Mouse (Mus musculus) NIH3T3 (cell line): Measurements from ENCODE around the gene Fam117b.

Experiments used
- DNase-seq: peaks from one replicate; pipeline ENCODE4 v3.0.0-alpha.2; 2012; ENCODE audit warnings: low read depth

Gene Fam117b

GRCm38 (mm10) chr1:59913869-59914225 is 1.0 kb downstream of the Fam117b start:
- DNase-seq = peak; percentile 61

DNA sequence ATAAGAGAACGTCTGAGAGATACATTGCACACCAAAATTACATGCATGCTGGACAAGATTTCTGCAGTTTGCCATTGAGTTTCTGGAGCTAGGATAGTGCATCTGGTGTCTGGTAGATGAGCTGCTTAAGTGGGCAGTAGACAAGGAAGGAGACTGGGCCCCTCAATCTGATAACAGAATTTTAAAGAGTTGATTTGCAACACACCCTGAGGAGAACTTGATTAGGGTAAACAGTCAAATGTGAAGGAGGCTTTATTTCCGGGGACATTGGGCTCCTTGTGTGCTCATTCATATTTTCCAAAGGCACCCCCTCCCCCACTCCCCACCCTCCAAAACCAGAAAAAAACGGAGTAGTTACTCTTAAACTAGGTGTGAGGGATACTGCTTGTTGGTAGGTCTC is 2.0 kb downstream of the Fam117b start:
- no peak for DNase-seq

DNA sequence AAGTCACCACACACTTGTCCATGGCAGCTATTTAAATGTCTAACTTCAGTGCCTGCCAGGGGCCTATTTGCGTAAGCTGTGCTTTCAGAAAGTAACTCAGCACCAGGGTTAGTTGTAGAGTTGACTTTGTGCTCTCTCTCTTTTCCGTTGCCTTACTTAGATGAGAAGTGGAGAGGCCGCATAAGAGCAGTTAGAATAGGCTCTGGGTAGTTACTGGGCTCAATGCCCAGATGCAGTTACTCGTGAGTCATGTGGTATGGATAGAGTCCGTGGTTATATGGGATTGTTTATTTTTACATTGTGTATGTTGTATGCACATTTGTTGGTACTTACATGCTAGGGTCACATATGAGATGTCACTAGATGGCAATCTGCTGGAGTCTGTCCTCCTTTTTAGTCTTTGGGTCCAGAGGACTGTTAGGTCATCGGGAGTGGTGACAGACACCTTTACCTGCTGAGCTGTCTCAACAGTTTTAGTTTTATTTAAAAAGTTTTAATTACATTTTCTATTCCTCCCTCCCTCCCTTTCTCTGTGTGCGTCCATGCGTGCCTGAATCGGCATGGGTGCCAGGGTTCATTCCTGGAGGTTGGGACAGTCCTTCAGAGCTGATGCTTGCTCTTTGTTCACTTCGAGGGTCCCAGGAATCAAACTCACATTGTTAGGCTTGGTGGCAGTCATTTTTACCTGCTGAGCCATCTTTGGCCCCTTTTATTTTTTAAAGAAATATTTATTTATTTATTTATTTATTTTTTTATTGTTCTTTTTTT is 3.2 kb downstream of the Fam117b start:
- DNase-seq = peak; percentile 92

GRCm38 (mm10) chr1:59917401-59917800 is 4.6 kb downstream of the Fam117b start:
- no peak for DNase-seq

GRCm38 (mm10) chr1:59918075-59918474 is 5.3 kb downstream of the Fam117b start:
- no peak for DNase-seq

DNA sequence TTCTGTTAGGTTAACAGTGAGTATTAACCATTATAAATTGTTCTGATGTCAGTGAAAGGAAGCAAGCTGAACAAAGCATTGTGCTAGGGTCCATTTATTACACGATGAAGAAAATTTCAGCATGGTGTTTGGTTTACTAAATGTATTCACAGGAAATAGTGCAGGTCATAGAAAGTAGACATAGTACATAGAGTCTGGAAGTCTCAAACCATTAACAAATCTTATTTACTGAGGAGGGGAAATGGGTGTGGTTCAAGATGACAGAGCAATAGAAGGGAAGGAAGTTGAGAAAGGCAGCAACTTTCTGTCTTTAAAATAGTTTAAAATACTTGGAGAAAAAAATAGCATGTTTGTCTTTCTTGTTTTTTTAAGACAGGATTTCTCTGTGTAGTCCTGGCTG is 10.4 kb downstream of the Fam117b start:
- DNase-seq = no peak

DNA sequence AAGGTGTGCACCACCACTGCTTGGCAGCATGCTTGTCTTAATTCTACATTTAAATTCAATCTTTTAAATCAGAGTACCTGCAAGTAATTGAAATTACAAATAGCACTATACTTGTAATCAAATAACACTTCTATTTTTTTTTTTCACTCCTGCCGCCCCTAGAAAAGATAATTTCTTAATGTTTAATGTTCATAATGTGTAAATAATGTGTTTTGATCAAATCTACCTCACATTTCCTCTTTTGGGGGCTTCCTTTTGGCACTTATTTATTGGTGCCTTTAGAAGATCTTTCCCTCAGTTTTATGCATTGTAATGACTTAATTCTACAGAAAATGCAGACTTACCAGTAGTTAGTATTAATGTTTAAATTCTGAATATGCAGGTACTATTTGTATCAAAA is 10.9 kb downstream of the Fam117b start:
- DNase-seq = no peak

DNA sequence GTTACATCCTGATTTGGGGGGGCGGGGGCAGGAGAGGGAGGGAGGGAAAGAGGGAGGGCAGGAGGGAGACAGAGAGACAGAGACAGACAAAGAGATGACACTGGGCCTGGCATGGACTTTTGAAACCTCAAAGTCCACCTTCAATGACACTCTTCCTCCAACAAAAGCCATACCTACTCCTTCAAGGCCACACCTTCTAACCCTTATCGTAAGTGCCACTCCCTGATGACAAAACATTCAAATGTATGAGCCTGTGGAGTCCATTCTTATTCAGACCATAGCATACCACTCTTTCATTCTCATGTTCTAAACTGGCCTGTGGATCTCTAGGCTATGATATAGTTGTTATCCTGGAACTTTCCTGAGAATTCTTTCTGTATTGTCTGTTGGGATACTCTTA is 11.6 kb downstream of the Fam117b start:
- DNase-seq = no peak

GRCm38 (mm10) chr1:59926021-59926672 is 13.3 kb downstream of the Fam117b start:
- DNase-seq = no peak

DNA sequence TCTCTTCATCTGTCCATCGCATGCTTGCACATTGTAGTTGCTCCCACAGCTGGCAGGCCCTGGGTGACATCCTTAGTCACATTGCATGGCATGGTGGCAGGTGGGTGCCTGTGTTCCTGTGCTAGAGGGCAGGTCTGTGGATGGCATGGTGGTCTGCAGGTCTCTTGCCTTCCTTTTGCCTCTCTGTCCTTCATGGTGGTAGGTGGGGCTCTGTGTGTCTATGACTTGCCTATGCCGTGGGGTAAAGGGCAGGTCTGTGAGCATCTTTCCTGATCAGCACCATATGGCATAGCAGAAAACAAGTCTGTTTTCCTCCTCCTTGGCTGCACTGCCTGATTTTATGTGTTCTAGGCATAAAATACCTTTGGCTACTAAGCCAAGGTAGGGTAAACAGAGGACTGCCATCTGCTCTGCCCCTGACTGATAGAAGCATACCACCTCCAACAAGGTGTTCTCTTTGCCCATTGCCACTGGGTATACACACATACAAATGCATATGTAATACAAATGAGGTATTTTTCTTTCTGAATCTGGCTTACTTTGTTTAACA is 14.4 kb downstream of the Fam117b start:
- no peak for DNase-seq

DNA sequence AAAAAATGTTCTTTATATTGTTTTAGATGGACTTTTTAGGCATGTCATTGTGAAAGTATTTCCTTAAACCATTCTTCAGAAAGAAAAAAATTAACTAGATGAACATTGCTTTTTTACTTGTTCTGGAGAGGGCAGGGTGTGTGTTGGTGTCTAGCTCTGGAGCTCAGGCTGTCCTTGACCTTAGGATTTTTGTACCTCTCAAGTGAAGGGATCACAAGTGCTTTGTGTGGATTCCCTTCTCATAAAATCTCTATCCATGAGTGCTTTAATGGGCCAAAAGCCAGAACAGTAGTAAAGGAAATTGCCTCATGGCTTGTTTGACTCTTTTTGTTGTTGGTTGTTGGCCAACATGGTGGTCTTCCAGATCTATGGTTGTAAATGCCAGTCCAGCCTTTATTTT is 18.1 kb downstream of the Fam117b start:
- DNase-seq = peak; percentile 15

GRCm38 (mm10) chr1:59932991-59933390 is 20.2 kb downstream of the Fam117b start:
- DNase-seq = no peak

DNA sequence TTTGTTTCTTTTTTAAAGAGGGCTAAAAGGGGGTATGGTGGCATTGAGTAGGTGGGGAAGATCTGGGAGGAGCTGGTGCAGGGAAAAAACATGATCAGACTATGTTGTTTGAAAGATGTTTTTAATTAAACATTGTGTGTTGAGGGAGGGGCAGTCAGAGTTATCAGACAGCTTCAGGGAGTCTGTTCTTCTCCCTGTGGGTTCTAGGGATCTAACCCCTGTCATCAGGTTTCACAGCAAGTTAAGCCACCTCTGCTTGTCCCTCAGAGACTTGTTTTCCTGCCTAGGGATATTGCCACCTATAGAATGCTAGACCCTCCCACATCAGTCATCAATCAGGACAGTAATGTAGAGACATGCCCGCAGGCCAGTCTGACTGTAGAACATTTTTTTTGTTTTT is 28.3 kb downstream of the Fam117b start:
- no peak for DNase-seq

- DNase-seq = no peak
These were observed 29.4 kb downstream of the Fam117b start for GRCm38 (mm10) chr1:59942057-59942790.

GRCm38 (mm10) chr1:59943825-59944224 is 31.0 kb downstream of the Fam117b start:
- DNase-seq = no peak

GRCm38 (mm10) chr1:59945969-59946368 is 33.2 kb downstream of the Fam117b start:
- no peak for DNase-seq

GRCm38 (mm10) chr1:59947509-59947908 is 34.7 kb downstream of the Fam117b start:
- no peak for DNase-seq

DNA sequence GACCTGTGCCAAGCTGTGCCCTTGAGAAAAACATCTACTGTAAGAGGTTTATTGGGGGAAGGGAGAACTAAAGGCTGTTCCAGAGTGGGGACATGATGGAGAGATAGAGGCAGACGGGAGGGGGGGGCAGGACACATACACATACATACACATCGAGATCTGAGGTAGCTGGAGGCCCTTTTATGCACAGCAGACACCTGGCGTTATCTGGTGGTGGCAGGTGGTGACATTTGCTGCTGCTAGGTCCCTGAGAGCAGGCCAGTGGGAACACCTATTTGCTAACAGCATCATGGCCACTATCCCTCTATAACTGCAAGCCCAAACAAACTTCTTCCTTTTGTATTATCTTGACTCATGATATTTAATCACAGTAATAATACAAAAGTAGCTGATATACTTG is 44.4 kb downstream of the Fam117b start:
- DNase-seq = no peak

- DNase-seq = no peak
These were observed 47.1 kb downstream of the Fam117b start for GRCm38 (mm10) chr1:59959941-59960340.

GRCm38 (mm10) chr1:59966171-59966785 is 53.5 kb downstream of the Fam117b start:
- DNase-seq = no peak

- DNase-seq = peak; percentile 43
These were observed 54.5 kb downstream of the Fam117b start for GRCm38 (mm10) chr1:59967291-59967690.

DNA sequence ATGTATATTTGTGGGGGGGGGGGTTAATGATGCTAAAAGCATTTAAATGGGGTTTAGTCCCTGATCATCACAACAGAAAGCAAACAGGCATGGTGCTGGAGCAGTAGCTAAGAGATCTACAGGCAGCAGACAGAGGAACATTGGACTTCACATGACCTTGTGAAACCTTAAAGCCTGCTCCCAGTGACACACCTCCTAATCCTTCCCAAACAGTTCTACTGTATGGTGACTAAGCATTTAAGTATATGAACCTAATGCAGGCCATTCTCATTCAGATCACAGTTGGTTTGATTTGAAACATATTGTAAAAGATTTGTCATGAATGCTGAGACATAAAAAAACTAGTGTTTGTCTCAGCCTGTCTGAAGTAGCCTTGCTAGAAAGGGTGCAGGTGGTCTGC is 73.8 kb downstream of the Fam117b start:
- peak; percentile 24 for DNase-seq
